Mouse (Mus musculus) CH12F3 (cell line): ENCODE measurements around the gene Cacna1g.

ENCODE experiments used
- in situ Hi-C: fragments of 300-500 bp; cut with MboI; formaldehyde crosslinking; loops from 2 replicates; pipeline ENCODE4 v1.14.3; 2020; ENCODE audit warnings: low sequenced_read_pairs

Gene Cacna1g

GRCm38 (mm10) chr11:94473707-94474543 is at the start of gene Cacna1g:
Gene Cacna1g (minus strand): TSS chr11:94474198.
- in situ Hi-C loops: no loop called here

GRCm38 (mm10) chr11:94521219-94521843 is 47.3 kb upstream of the Cacna1g start, which contains the start of gene Mycbpap:
Gene Mycbpap (minus strand): TSS chr11:94521742.
- in situ Hi-C loops: no loop called here

- in situ Hi-C loops: no loop called here
Measured at GRCm38 (mm10) chr11:94513452-94513851, 39.5 kb upstream of the Cacna1g start.

DNA sequence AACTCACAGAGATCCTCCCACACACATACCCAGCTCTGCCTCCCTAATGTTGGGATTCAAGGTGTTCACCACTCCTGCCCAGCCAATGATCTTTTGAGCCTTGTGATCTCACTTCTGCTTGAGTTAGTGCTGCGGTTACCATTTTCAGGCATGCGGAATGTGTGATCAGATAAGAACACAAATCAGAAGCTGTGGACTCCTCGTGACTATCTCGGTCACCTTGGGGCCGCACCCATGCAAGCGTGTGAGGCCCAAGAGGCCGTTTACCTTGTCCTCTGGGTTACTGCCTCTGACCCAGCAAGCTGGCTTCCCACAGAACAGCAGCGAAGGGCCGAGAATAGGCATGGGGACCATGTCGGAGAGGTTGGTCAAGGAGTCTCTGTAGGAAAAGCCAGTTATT is 35.0 kb upstream of the Cacna1g start:
- in situ Hi-C loops: no loop called here

GRCm38 (mm10) chr11:94501482-94501881 is 27.5 kb upstream of the Cacna1g start:
- in situ Hi-C loops: no loop called here

- in situ Hi-C loops: no loop called here
Measured at GRCm38 (mm10) chr11:94500362-94500761, 26.4 kb upstream of the Cacna1g start.

DNA sequence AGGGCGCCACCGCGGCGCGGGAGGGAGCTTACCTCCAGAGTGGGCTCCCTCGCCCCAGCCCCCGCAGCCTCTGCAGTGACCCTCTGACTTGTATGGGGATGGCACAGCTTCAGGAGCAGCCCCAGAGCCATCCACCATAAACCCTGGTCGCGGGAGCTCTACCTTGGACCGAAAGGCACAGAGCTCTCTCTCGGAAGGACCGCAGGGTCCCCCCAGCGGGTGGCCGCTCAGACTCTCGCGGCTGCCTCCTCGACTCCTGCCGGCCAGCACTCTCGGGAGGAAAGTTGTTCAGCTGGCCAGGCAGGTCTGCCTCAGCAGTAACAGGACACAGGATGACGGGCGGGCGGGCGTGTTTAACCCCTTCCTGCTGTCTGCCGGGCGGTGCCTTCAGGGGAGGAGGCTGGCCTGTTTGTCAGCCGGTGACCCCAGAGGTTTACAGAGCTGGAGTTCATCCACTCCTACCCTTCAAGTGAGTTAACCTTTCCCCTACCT is 25.7 kb upstream of the Cacna1g start, which contains the start of gene Epn3:
Epn3 (minus strand) TSS at position 314 of the 492 bp plus-strand sequence.
- in situ Hi-C loops: no loop called here

GRCm38 (mm10) chr11:94499035-94499434 is 25.0 kb upstream of the Cacna1g start:
- in situ Hi-C loops: no loop called here

DNA sequence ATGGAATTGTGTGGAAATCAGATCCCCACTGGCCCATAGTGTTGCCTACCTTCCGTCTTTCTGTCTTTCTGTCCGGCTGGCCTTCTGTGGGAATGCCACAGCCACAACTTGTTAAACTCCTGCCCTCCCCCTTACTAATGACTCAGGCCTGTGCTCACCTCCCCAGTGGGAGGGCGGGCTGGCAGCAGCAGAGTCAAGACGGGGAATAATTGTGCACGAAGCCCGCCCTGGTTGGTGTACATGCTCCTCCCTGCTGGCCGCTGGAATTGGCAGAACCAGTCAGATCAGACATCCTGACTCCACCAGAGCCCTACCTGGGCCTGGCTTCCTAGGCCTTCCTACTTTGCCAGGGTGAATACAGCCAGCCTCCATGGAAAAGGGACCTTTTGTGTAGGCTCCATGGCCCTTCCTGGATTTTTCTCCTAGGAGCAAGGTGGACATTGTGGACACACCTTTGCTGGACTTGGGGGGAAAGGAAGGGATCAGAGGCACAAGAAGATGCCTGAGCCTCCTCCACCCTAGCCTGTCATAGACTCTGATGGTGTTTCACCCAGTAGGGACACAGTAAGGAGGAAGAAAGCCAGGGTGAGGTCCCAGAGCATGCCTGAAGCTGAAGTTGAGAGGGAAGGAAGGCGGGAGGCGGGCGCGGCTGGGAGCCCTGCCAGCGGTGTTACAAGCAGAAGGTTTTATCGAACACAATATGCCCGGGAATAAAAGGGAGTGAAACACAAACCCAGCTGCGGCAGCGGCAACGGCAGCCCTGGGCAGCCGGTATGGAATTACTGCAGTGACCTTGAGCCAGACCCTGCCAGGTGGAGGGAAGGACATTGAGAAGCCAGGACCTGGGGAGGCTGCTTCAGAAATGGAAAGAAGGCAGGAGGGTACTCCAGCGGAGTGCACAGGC is 24.3 kb upstream of the Cacna1g start:
- in situ Hi-C loops: no loop called here

DNA sequence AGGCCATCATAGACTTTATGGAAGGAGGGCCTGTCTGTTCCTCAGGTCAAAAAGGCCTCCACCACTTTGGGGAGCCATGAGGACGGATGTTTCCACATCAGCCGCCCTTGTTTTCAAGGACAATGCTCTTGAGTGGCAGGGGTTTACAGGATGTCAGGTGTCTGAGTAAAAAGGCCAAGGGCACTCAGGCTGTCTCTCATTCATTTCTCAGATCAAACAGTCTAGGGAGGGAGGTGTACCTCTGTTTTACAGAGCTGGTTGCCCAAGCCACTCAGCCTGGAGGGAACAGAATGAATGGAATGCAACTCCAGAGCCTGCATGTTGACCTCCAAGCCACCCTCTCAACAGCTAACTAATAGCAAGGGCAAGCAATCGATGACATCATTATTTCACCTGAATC is 21.4 kb upstream of the Cacna1g start:
- in situ Hi-C loops: no loop called here

GRCm38 (mm10) chr11:94491749-94492099 is 17.7 kb upstream of the Cacna1g start:
- in situ Hi-C loops: no loop called here

DNA sequence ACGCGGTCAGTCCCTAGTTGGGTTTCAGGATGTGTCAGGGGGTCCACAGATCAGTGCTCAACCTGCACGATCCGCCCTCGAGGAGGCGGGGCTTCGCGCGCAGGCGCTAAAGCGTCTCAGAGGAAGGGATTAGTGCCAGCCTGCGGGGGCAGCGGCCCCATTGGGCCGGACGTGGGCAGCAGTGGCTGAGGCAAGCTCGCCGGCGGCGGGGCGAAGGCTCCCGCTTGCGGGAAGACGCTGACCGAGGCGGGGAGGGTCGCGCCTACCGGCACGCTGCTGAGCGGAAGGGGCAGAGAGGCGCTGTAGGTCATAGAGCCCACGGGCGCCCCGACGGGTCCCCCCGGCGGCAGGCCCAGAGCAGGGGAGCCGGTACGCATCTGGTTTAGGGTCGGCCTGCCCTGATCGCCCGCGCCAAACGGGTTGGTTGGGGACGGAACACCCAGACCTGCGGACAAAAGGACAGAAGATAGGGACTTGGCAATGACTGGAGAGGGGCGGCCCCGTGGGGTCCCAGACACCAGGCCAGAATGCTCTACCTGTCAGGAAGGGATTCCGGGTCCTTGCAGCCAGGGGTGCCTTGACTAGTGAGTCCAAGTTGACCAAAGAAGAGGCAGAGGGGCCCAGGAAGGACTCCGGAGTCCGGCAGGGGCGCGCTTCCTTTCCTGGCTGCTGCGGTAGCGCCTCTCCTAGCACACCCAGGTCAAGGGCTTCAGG is 17.2 kb upstream of the Cacna1g start:
- in situ Hi-C loops: no loop called here

DNA sequence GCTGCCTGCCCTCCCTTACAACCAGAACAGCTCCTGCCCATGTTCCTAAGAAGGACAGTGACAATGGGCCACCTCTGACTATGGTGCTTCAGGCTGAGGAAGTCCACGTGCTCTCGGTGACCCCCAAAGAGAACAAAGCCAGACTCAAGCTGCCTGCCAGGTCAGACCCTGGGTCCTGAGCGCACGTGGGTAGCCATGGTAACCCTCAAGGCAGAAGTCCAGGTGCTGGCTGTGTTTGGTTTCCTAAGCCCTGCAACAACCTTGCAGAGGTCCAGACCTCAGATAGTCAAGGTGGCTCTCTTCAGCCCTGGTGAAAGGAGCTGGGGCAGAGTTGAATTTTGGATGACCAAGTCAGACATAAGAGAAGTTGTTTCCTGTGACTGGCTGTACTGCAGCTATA is 15.7 kb upstream of the Cacna1g start:
- in situ Hi-C loops: loop anchor here (5.0 kb wide), 1 partner anchor 152 kb away; no protein-coding TSS in a partner anchor

DNA sequence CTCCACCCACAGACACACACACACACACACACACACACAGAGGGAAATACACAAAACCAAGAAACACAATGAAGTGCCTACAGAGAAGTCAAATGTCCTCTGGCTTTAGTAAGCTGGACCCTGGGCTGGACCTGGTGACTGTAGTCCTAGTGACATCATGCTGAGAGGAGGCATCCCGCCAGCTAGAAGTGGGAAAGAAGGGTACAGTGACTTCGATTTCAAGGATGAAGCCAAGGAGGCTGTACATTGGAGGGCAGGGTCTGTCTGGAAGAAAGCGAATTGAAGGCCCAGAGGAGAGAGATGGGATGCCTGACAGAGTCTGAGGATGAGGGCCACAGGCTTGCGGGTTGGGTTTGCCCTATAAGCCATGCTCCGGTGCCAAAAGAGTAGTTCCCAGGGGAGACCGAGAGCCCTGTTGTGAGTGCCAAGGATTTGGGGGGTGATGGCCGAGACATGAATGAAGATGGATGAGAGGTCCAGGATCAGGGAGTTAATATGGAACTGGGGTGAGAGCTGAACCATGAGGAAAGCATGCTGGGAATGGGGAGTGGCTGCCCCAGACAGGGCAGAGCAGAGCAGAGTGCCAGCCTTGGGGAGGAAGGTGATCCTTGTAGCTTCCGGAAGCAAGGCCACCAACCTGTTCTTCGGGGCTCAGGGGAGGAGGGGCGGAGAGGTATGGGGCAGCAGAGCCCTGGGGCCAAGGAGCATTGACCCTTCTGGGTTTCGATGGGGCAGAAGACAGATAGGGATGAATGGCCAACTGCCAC is 15.0 kb upstream of the Cacna1g start:
- in situ Hi-C loops: loop anchor here (5.0 kb wide), 1 partner anchor 152 kb away; no protein-coding TSS in a partner anchor

- in situ Hi-C loops: loop anchor here (5.0 kb wide), 1 partner anchor 149 kb away; no protein-coding TSS in a partner anchor
Measured at GRCm38 (mm10) chr11:94486001-94486400, 12.0 kb upstream of the Cacna1g start, which contains the start of gene Spata20. Gene Spata20 (minus strand): TSS chr11:94486179.

GRCm38 (mm10) chr11:94485223-94485622 is 11.2 kb upstream of the Cacna1g start:
- in situ Hi-C loops: loop anchor here (5.0 kb wide), 1 partner anchor 148 kb away; no protein-coding TSS in a partner anchor

DNA sequence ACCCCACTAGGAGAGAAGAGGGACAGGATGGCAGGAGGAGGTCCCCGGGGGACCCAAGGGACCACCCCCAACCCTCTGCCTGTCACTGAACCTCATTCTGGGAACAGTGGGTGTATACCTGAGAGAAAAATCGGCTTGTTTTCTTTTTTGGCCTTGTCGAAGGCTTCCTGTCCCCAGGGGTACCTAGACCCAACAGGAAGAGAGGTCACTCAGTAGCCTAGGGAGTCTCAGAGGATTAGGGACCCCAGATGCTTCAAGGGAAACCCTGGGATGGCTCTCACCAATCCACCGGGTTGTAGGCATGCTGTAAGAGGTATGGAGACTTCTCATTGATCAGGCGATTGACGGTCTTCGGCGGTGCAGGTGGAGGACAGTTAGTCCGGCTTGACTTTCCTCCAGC is 10.6 kb upstream of the Cacna1g start:
- in situ Hi-C loops: loop anchor here (5.0 kb wide), 2 partner anchors 57 to 147 kb away; no protein-coding TSS in a partner anchor

GRCm38 (mm10) chr11:94483921-94484320 is 9.9 kb upstream of the Cacna1g start:
- in situ Hi-C loops: loop anchor here (5.0 kb wide), 1 partner anchor 57 kb away; no protein-coding TSS in a partner anchor

- in situ Hi-C loops: loop anchor here (5.0 kb wide), 1 partner anchor 56 kb away; no protein-coding TSS in a partner anchor
Measured at GRCm38 (mm10) chr11:94483436-94483835, 9.4 kb upstream of the Cacna1g start.
